Mouse (Mus musculus): Measurements from ENCODE around the gene Prps1l1. TPM values are rescaled to one million over a fixed set of nuclear protein-coding genes. Genes with fewer than 3 reads are reported as not detected.

The Prps1l1 gene
- polyA plus RNA-seq, 1 experiment from 2014 or later, result not detected

DNA sequence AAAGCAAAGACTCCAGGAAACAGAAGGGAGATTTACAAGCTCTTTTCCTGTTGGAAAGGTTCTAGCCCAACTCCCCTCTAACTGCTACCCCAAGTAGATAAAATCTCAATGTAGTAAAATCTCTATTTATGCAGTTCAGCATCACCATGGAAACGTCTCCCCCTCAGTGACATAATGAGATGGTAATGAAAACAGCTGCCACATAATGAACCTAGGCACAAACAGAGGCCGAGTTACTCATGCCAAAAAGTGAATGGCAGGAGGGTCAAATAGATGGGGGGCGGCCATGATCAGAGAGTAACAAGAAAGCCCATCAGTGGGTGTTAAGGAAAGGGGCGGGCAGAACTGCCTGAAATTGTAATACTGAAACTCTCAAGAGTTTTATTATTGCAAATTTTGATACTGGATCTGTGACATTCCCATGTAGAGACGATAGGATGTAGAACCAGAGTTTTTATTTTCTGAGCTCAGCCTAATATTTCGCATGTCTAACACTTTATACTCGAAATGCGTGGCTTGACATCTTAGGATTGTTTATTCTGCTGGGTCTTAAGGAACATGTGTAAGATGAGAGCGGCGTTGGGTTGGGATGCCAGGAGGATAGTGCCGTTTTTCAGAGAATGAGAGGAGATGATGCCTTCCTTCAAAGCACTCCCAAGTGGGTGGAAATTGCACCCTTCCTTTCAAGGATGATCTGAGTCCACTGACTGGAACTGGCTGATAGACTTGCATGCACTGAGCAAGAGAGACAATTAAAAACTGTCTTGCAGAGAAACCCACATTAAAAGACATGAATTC, 24.0 kb downstream of the Prps1l1 start:
- H3K4me1 ChIP-seq (replicated peaks), result peaks cover 15% of the 10 kb centered on the region
- peak; percentile 54 for DNase-seq (ENCODE audit: low spot score)
- H3K9me3 ChIP-seq, result no peaks in the 10 kb centered on the region
- peak overlapping the region; percentile 40; the same call in 1 of the 2 replicates for H3K27ac ChIP-seq
- H3K27me3 ChIP-seq (ENCODE audit: insufficient read depth, poor library complexity, severe bottlenecking), result no peaks in the 10 kb centered on the region; the same call in none of the 2 replicates
- H3K36me3 ChIP-seq, result no peaks in the 10 kb centered on the region
- WGBS, result 52% methylated on average over 11 of the region's 11 CpGs
- no peak overlapping the region for H3K4me3 ChIP-seq

- no peaks in the 10 kb centered on the region; the same call in none of the 2 replicates for H3K27me3 ChIP-seq (ENCODE audit: insufficient read depth, poor library complexity, severe bottlenecking)
- H3K4me1 ChIP-seq (replicated peaks), result peaks cover 19% of the 10 kb centered on the region
- H3K27ac ChIP-seq, result no peak overlapping the region
- H3K9me3 ChIP-seq, result no peaks in the 10 kb centered on the region
- no peak for DNase-seq (ENCODE audit: low spot score)
- no peak overlapping the region for H3K4me3 ChIP-seq
- 71% methylated on average over 1 of the region's 1 CpGs for WGBS
- H3K36me3 ChIP-seq, result no peaks in the 10 kb centered on the region
Measured at GRCm38 (mm10) chr12:35011462-35011861, 26.9 kb downstream of the Prps1l1 start.

DNA sequence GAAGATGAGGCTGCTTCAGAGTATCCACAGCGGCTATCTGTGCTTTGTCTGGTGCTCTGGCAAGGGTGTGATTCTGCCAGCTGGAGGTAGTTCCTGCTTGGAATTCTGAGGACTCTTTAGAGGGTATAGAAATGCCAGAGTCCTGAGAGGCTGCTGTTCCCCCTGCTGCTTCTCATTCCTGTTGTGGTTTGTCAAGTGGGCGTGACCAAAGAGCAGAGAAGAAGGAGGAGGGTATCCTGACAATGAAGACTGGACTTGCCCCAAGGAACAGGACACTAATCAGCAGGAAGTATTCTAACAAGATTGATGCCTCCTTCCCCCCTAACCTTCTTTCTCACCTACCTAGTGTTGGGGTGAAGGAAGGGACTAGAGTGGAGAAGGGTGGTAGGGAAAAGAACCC, 29.4 kb downstream of the Prps1l1 start:
- Histone ChIP-seq H3K9me3 (no peaks in the 10 kb centered on the region), H3K27ac (no peak overlapping the region), H3K36me3 (no peaks in the 10 kb centered on the region), H3K4me3 (no peak overlapping the region), H3K4me1 (replicated peaks) (peaks cover 11% of the 10 kb centered on the region), H3K27me3 (ENCODE audit: insufficient read depth, poor library complexity, severe bottlenecking) (no peaks in the 10 kb centered on the region; the same call in none of the 2 replicates)
- no peak for DNase-seq (ENCODE audit: low spot score)
- 49% methylated on average over 2 of the region's 2 CpGs for WGBS

DNA sequence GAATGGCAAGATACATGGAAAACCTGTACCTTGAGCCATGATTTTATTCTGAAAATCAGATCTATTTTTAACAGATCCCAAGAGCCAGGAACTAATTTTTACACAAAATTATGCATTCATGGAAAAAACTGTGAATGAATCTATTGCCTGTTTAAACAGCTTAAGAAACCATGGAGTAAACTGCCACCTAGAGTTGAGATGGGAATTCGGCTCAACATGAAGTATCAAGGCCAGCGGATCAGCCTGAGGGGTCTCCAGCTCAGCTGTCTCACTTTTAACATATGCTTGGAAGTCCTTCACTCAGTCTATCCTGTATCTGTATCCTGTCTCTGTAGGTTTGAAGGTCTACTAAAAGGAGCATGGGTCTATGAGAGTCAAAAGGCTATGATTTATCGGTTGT, 31.5 kb downstream of the Prps1l1 start:
- Histone ChIP-seq H3K27ac (no peak overlapping the region), H3K4me3 (no peak overlapping the region), H3K27me3 (ENCODE audit: insufficient read depth, poor library complexity, severe bottlenecking) (no peaks in the 10 kb centered on the region), H3K9me3 (no peaks in the 10 kb centered on the region), H3K36me3 (no peaks in the 10 kb centered on the region), H3K4me1 (replicated peaks) (peaks cover 4% of the 10 kb centered on the region; the same call in 1 of the 2 replicates)
- no peak for DNase-seq (ENCODE audit: low spot score)
- 65% methylated on average over 3 of the region's 3 CpGs for WGBS

DNA sequence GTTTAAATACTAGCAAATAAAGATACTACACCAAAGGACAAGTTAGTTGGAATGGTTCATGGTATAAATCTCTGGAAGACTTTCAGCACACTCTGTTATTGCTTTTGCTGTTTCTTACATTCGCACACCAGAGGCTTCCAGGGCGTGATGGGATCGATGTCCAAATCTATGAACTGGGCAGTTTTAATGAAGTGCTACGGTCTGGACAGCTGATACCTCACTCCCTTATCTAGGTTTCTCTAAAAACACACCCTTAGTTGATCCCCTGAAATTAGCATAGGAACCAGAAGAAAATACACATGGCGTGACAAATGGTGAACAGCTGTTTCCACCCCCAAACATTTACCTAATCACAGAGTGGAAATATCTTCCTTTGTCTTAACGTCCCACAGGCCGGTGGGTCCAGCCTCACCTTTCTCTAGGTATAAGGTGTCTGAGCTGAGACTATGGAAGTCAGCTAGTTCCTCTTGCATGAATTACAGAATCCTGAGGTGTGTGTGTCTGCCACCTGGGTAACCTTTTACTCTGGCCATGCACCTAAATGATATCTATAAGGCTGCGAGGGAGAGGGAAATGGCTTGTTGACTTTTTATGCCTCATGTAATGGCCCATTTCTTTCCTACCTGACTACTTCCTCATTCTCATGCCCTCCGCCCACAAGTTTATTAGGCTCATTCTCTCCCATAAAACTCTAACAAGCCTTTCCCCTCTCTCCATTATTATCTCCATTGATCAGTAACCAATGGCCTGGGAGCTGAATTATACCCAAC, 32.1 kb downstream of the Prps1l1 start:
- Histone ChIP-seq H3K9me3 (no peaks in the 10 kb centered on the region), H3K36me3 (no peaks in the 10 kb centered on the region), H3K4me3 (no peak overlapping the region), H3K27me3 (ENCODE audit: insufficient read depth, poor library complexity, severe bottlenecking) (no peaks in the 10 kb centered on the region), H3K27ac (no peak overlapping the region), H3K4me1 (replicated peaks) (peaks cover 4% of the 10 kb centered on the region; the same call in 1 of the 2 replicates)
- no peak for DNase-seq (ENCODE audit: low spot score)
- WGBS, result 88% methylated on average over 9 of the region's 9 CpGs

DNA sequence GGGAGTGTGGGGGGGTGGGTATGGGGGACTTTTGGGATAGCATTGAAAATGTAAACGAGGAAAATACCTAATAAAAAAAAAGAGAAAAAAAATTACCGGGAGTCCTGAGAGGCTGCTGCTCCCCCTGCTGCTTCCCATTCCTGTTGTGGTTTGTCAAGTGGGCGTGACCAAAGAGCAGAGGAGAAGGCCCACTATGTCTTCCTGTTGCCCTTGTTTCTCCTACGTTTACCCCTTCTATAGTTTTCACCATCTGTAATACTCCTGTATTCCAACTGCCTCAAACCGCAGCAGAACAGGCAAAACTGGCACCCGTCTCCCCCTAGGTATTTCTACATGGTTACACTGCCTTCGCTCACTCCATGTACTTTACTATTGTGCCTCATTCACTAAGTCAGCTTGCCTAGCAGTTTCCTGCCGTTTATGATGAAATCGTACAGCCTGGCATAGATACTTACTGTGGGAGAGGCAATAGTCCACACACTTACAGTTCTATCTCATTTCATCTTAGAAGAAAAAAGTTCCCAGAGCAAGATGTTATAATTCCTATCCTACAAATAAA, 34.2 kb downstream of the Prps1l1 start:
- no peak overlapping the region for H3K27ac ChIP-seq
- H3K4me3 ChIP-seq, result no peak overlapping the region
- WGBS, result 81% methylated on average over 9 of the region's 9 CpGs
- peaks cover 4% of the 10 kb centered on the region; the same call in 1 of the 2 replicates for H3K4me1 ChIP-seq (replicated peaks)
- H3K9me3 ChIP-seq, result no peaks in the 10 kb centered on the region
- no peaks in the 10 kb centered on the region for H3K36me3 ChIP-seq
- no peaks in the 10 kb centered on the region for H3K27me3 ChIP-seq (ENCODE audit: insufficient read depth, poor library complexity, severe bottlenecking)
- DNase-seq (ENCODE audit: low spot score), result no peak

GRCm38 (mm10) chr12:35021285-35021684, 36.7 kb downstream of the Prps1l1 start:
- no peaks in the 10 kb centered on the region for H3K9me3 ChIP-seq
- no peak overlapping the region for H3K27ac ChIP-seq
- H3K27me3 ChIP-seq (ENCODE audit: insufficient read depth, poor library complexity, severe bottlenecking), result no peaks in the 10 kb centered on the region
- no peaks in the 10 kb centered on the region for H3K4me1 ChIP-seq (replicated peaks)
- no peaks in the 10 kb centered on the region for H3K36me3 ChIP-seq
- DNase-seq (ENCODE audit: low spot score), result no peak
- 88% methylated on average over 9 of the region's 9 CpGs for whole genome bisulfite sequencing
- H3K4me3 ChIP-seq, result no peak overlapping the region

GRCm38 (mm10) chr12:35022066-35022465, 37.5 kb downstream of the Prps1l1 start:
- WGBS, result 63% methylated on average over 10 of the region's 10 CpGs
- Histone ChIP-seq H3K27me3 (ENCODE audit: insufficient read depth, poor library complexity, severe bottlenecking) (no peaks in the 10 kb centered on the region), H3K27ac (no peak overlapping the region), H3K36me3 (no peaks in the 10 kb centered on the region), H3K9me3 (no peaks in the 10 kb centered on the region), H3K4me3 (no peak overlapping the region), H3K4me1 (replicated peaks) (no peaks in the 10 kb centered on the region)
- no peak for DNase-seq (ENCODE audit: low spot score)

DNA sequence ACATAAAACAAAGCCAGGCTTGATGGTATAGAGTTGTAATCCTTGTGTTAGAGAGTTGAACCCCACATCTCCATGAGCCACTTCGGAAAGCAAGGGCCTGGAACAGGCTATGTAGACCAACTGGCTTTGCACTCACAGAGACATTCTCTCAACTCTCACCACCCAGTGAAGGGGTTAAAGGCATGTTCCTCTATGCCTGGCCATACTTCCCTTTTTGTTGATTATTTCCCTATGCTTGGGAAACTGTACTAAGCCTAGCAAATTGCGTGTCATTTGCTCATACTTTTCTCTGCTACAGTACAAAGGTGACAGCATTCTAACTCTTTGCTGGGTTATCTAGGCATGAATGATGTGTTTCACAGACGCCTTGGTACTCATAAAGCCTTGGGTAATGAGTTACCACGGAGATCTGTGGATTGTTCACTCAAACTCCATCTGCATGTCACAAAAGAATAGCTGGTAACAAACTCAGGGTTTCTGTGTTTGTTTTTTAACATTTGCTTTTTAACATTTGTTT, 41.4 kb downstream of the Prps1l1 start:
- H3K9me3 ChIP-seq, result no peaks in the 10 kb centered on the region
- no peak for DNase-seq (ENCODE audit: low spot score)
- H3K27me3 ChIP-seq (ENCODE audit: insufficient read depth, poor library complexity, severe bottlenecking), result no peaks in the 10 kb centered on the region
- H3K4me1 ChIP-seq (replicated peaks), result no peaks in the 10 kb centered on the region
- no peak overlapping the region for H3K27ac ChIP-seq
- H3K4me3 ChIP-seq, result no peak overlapping the region
- H3K36me3 ChIP-seq, result no peaks in the 10 kb centered on the region
- 74% methylated on average over 4 of the region's 4 CpGs for WGBS

DNA sequence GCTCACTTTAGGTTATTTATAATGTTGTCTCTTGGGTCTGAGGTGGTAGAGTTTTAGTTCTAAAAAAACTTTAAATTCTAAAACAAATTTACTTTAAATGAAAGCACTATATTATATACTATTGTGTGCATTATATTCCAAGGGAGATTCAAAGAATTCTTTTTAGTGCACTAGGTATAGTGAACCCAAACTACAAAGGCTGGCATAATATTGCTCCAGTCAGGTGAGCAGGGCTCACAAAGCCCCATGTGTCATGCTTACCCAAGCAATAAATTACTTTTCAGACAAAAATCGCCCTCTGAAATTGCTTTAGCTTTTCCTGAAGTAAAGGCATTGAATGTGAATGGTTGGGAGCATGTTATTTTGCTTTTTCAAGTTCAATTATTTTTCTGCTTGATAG, 43.0 kb downstream of the Prps1l1 start:
- Histone ChIP-seq H3K27ac (no peak overlapping the region), H3K9me3 (no peaks in the 10 kb centered on the region), H3K36me3 (no peaks in the 10 kb centered on the region), H3K4me3 (no peak overlapping the region), H3K4me1 (replicated peaks) (no peaks in the 10 kb centered on the region), H3K27me3 (ENCODE audit: insufficient read depth, poor library complexity, severe bottlenecking) (no peaks in the 10 kb centered on the region)
- no peak for DNase-seq (ENCODE audit: low spot score)
- WGBS, result 55% methylated on average over 1 of the region's 1 CpGs
